Mouse (Mus musculus) lung, adult 2 months (tissue): ENCODE measurements around the gene Itgb8.

Experiments
- CTCF ChIP-seq: fragments of 200-500 bp; IDR thresholded peaks from 2 replicates; pipeline ENCODE4 v1.5.1; 2011; ENCODE audit warnings: mild to moderate bottlenecking, low read length, control low read depth; ENCODE audit not compliant: insufficient read depth
- POLR2A ChIP-seq: fragments of 200-500 bp; IDR thresholded peaks from 2 replicates; pipeline ENCODE4 v1.6.1; 2011; ENCODE audit warnings: low read depth, mild to moderate bottlenecking, control low read depth, low read length, borderline replicate concordance; ENCODE audit errors: extremely low read depth

GRCm38 (mm10) chr12:119164176-119164575 is 74.4 kb downstream of the Itgb8 start:
- TF ChIP-seq CTCF (no peak), POLR2A (no peak)
